Mouse (Mus musculus) CH12.LX (cell line): ENCODE data around the gene Lpin1. TPM values are rescaled to one million over a fixed set of nuclear protein-coding genes. Genes with fewer than 3 reads are reported as not detected.

Source experiments
- DNase-seq: peaks from one replicate; pipeline ENCODE4 v3.0.0-alpha.2; 2013; ENCODE audit errors: extremely low read depth
- H3K27ac ChIP-seq: 2 replicates; pipeline ENCODE4 v1.5.1; 2012; ENCODE audit warnings: low read depth, mild to moderate bottlenecking, control low read depth, moderate library complexity; ENCODE audit not compliant: insufficient read depth
- H3K27me3 ChIP-seq: replicated peaks from 2 replicates; pipeline ENCODE3; 2012; ENCODE audit warnings: inconsistent platforms
- H3K36me3 ChIP-seq, 2 experiments: replicated peaks in 1 of 2; 2 replicates each; pipeline versions ENCODE3 to v1.6.1; 2012; ENCODE audit warnings: inconsistent platforms in 1 of 2, low read length in 1 of 2, mild to moderate bottlenecking in 1 of 2, mixed read lengths in 1 of 2, moderate library complexity in 1 of 2; ENCODE audit not compliant: control insufficient read depth in 1 of 2, insufficient read depth in 1 of 2
- H3K4me1 ChIP-seq, 2 experiments: 2 replicates each; pipeline ENCODE4 v1.6.1; 2012; ENCODE audit warnings: inconsistent platforms in 1 of 2, moderate library complexity in 1 of 2; ENCODE audit not compliant: insufficient read depth in 2 of 2, control insufficient read depth in 1 of 2
- H3K4me2 ChIP-seq: 2 replicates; pipeline ENCODE4 v1.6.1; 2012; ENCODE audit warnings: low read depth, mild to moderate bottlenecking, control low read depth; ENCODE audit not compliant: poor library complexity, insufficient read depth, severe bottlenecking
- H3K4me3 ChIP-seq, 3 experiments: fragments of 150-350 bp in 1 of 3; sonication (generic) in 1 of 3; replicated peaks in 1 of 3; 2 replicates each; pipeline versions ENCODE3 to v1.5.1; 2011 to 2012; ENCODE audit warnings: low read depth in 2 of 3, low read length in 2 of 3, mild to moderate bottlenecking in 2 of 3, moderate library complexity in 2 of 3, control low read depth in 1 of 3, improper control_type of control experiment in 1 of 3, inconsistent platforms in 1 of 3, mixed read lengths in 1 of 3; ENCODE audit not compliant: poor library complexity in 1 of 3
- H3K79me2 ChIP-seq: replicated peaks from 2 replicates; pipeline ENCODE4 v1.6.1; 2012; ENCODE audit warnings: mild to moderate bottlenecking, moderate library complexity; ENCODE audit not compliant: control insufficient read depth, poor library complexity, insufficient read depth, severe bottlenecking; ENCODE audit errors: extremely low read depth
- H3K9ac ChIP-seq: 2 replicates; pipeline ENCODE4 v1.6.1; 2012; ENCODE audit warnings: low read depth, mild to moderate bottlenecking, control low read depth, moderate library complexity; ENCODE audit not compliant: insufficient read depth
- H3K9me3 ChIP-seq: replicated peaks from 2 replicates; pipeline ENCODE3; 2012; ENCODE audit warnings: low read length, inconsistent platforms, mixed read lengths
- CHD1 ChIP-seq: IDR thresholded peaks from 2 replicates; pipeline ENCODE4 v1.6.1; 2012; ENCODE audit warnings: low read depth, low read length, improper control_type of control experiment, inconsistent platforms
- CHD2 ChIP-seq: IDR thresholded peaks from 2 replicates; pipeline ENCODE4 v1.6.1; 2011; ENCODE audit warnings: low read length, improper control_type of control experiment
- E2F4 ChIP-seq: IDR thresholded peaks from 2 replicates; pipeline ENCODE4 v1.6.1; 2011; ENCODE audit warnings: low read depth, low read length, improper control_type of control experiment; ENCODE audit not compliant: insufficient replicate concordance
- ELF1 ChIP-seq: IDR thresholded peaks from 2 replicates; pipeline ENCODE4 v1.6.1; 2014; ENCODE audit warnings: low read depth, mild to moderate bottlenecking, inconsistent platforms, low read length, improper control_type of control experiment
- ETS1 ChIP-seq: conservative IDR thresholded peaks from 2 replicates; pipeline ENCODE4 v1.6.1; 2012; ENCODE audit warnings: low read depth, mild to moderate bottlenecking, inconsistent platforms, low read length, improper control_type of control experiment, moderate library complexity
- GABPA ChIP-seq: IDR thresholded peaks from 2 replicates; pipeline ENCODE4 v1.6.1; 2012; ENCODE audit warnings: low read depth, low read length, improper control_type of control experiment, inconsistent platforms; ENCODE audit not compliant: insufficient replicate concordance
- IRF4 ChIP-seq: IDR thresholded peaks from 2 replicates; pipeline ENCODE4 v1.6.1; 2014; ENCODE audit warnings: low read depth, mild to moderate bottlenecking, inconsistent platforms, low read length, improper control_type of control experiment
- JUN ChIP-seq: IDR thresholded peaks from 2 replicates; pipeline ENCODE4 v1.6.1; 2011; ENCODE audit warnings: low read depth, mild to moderate bottlenecking, low read length, improper control_type of control experiment, moderate library complexity; ENCODE audit not compliant: insufficient read depth
- MAFK ChIP-seq: IDR thresholded peaks from 2 replicates; pipeline ENCODE4 v1.6.1; 2011; ENCODE audit warnings: low read length, improper control_type of control experiment; ENCODE audit not compliant: insufficient replicate concordance
- MAX ChIP-seq: IDR thresholded peaks from 2 replicates; pipeline ENCODE4 v1.6.1; 2011; ENCODE audit warnings: low read length, improper control_type of control experiment
- MAZ ChIP-seq: IDR thresholded peaks from 2 replicates; pipeline ENCODE4 v1.6.1; 2012; ENCODE audit warnings: low read depth, mild to moderate bottlenecking, inconsistent platforms, low read length, improper control_type of control experiment, moderate library complexity
- MXI1 ChIP-seq: IDR thresholded peaks from 2 replicates; pipeline ENCODE4 v1.6.1; 2011; ENCODE audit warnings: mild to moderate bottlenecking, low read depth, low read length, improper control_type of control experiment
- MYC ChIP-seq: IDR thresholded peaks from 2 replicates; pipeline ENCODE4 v1.6.1; 2011; ENCODE audit warnings: low read depth, mild to moderate bottlenecking, improper control_type of control experiment, low read length
- NELFE ChIP-seq: IDR thresholded peaks from 2 replicates; pipeline ENCODE4 v1.6.1; 2011; ENCODE audit warnings: low read depth, low read length, improper control_type of control experiment
- NRF1 ChIP-seq: IDR thresholded peaks from 2 replicates; pipeline ENCODE4 v1.6.1; 2014; ENCODE audit warnings: low read depth, mild to moderate bottlenecking, inconsistent platforms, low read length, improper control_type of control experiment, moderate library complexity
- PAX5 ChIP-seq: IDR thresholded peaks from 2 replicates; pipeline ENCODE4 v1.6.1; 2012; ENCODE audit warnings: low read length, inconsistent platforms, mixed read lengths
- POLR2A ChIP-seq: IDR thresholded peaks from 2 replicates; pipeline ENCODE4 v1.6.1; 2011; ENCODE audit warnings: low read depth, mild to moderate bottlenecking, improper control_type of control experiment, low read length
- POLR2AphosphoS2 ChIP-seq: IDR thresholded peaks from 2 replicates; pipeline ENCODE4 v1.6.1; 2011; ENCODE audit warnings: low read depth, low read length, improper control_type of control experiment
- RCOR1 ChIP-seq: conservative IDR thresholded peaks from 2 replicates; pipeline ENCODE4 v1.6.1; 2012; ENCODE audit warnings: low read depth, mild to moderate bottlenecking, inconsistent platforms, low read length, improper control_type of control experiment
- SIN3A ChIP-seq: IDR thresholded peaks from 2 replicates; pipeline ENCODE4 v1.6.1; 2012; ENCODE audit warnings: low read length, improper control_type of control experiment, inconsistent platforms
- SMC3 ChIP-seq: IDR thresholded peaks from 2 replicates; pipeline ENCODE4 v1.6.1; 2011; ENCODE audit warnings: low read depth, low read length, improper control_type of control experiment
- TBP ChIP-seq: conservative IDR thresholded peaks from 2 replicates; pipeline ENCODE4 v1.6.1; 2011; ENCODE audit warnings: low read depth, low read length, improper control_type of control experiment
- TCF12 ChIP-seq: IDR thresholded peaks from 2 replicates; pipeline ENCODE4 v1.6.1; 2014; ENCODE audit warnings: low read depth, mild to moderate bottlenecking, inconsistent platforms, low read length, improper control_type of control experiment
- ZKSCAN1 ChIP-seq: IDR thresholded peaks from 2 replicates; pipeline ENCODE4 v1.6.1; 2012; ENCODE audit warnings: low read depth, inconsistent platforms, low read length, improper control_type of control experiment, borderline replicate concordance
- ZNF384 ChIP-seq: IDR thresholded peaks from 2 replicates; pipeline ENCODE4 v1.6.1; 2012; ENCODE audit warnings: low read depth, low read length, improper control_type of control experiment, inconsistent platforms
- dilution Hi-C: fragments of 300-500 bp; cut with MboI; formaldehyde crosslinking; loops from 2 replicates; pipeline ENCODE4 v1.14.3; 2020; ENCODE audit warnings: low sequenced_read_pairs; ENCODE audit not compliant: extremely low pct_unique_long_range_greater_than_20kb, extremely low pct_ligation_motif_present
- in situ Hi-C: fragments of 300-500 bp; cut with MboI; formaldehyde crosslinking; loops from 3 replicates; pipeline ENCODE4 v1.14.3; 2019; ENCODE audit warnings: low sequenced_read_pairs, low pct_ligation_motif_present, low pct_unique_long_range_greater_than_20kb, mixed read lengths
- polyA plus RNA-seq: library from polyadenylated mRNA; unstranded; fragments of >175 nt; gene quantifications from 2 replicates; pipeline ENCODE4 v1.2.1, GENCODE M21; 2012; ENCODE audit warnings: low read depth; ENCODE audit not compliant: insufficient read length
- total RNA-seq, 2 experiments: library from RNA; depleted of rRNA; stranded (reverse); fragments of 300-350 nt in 1 of 2; fragments of >200 nt in 1 of 2; gene quantifications; 2 replicates each; pipeline ENCODE4 v1.2.3; 2012 to 2014

Gene Lpin1
- total and polyA plus RNA-seq, 3 experiments: 6.1 to 7.5 (median 6.7) TPM

GRCm38 (mm10) chr12:16630152-16630865 lies 19.5 kb upstream of the Lpin1 start:
- dilution Hi-C loops: no loop called here
- in situ Hi-C loops: loop anchor here (5.0 kb wide), 1 partner anchor 63 kb away; no protein-coding TSS in a partner anchor
- no peaks in the 10 kb centered on the region for H3K27me3 ChIP-seq
- H3K27ac ChIP-seq: no peak overlapping the region
- H3K9ac ChIP-seq: no peak overlapping the region
- peaks cover 5 to 21% of the 10 kb centered on the region in 2 experiments; a peak in 2 of 4 replicates for H3K4me1 ChIP-seq
- no peak for DNase-seq
- no peak for TF ChIP-seq JUN
- TF ChIP-seq SIN3A: no peak
- no peak for TF ChIP-seq SMC3
- TF ChIP-seq MAFK: no peak
- no peak for TF ChIP-seq NELFE
- no peak for TF ChIP-seq RCOR1
- no peak for TF ChIP-seq MAX
- TF ChIP-seq ZNF384: no peak
- TF ChIP-seq TCF12: no peak
- no peak for TF ChIP-seq E2F4
- TF ChIP-seq ELF1: no peak
- no peak for TF ChIP-seq CHD2
- TF ChIP-seq, all 38 proteins: peak for 0
- Histone ChIP-seq H3K4me2 (no peak overlapping the region), H3K4me3 (no peak overlapping the region), H3K36me3 (no peaks in the 10 kb centered on the region), H3K79me2 (no peaks in the 10 kb centered on the region), H3K9me3 (no peaks in the 10 kb centered on the region)

DNA sequence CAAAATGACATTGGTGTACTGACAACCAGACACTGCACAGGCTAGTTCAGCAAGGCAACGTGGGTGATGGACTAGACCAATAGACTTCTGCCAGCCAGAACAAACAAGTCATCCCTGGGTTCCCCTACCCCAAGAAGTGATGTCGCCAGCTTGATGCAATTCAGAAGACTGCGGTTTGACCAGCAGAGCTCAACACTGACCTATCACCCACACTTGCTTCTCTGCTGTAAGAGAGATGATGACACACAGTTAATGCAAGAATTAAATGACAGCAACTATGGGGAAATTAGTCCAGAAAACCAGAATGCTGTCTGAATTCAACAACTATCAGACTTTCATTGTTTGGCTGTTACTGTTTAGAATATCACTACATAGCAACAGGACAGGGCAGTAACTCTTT lies 9.5 kb upstream of the Lpin1 start:
- in situ Hi-C loops (no loop called here), dilution Hi-C loops (no loop called here)
- Histone ChIP-seq H3K36me3 (no peaks in the 10 kb centered on the region), H3K4me1 (no peaks in the 10 kb centered on the region), H3K79me2 (no peaks in the 10 kb centered on the region), H3K4me3 (no peak overlapping the region), H3K9ac (no peak overlapping the region), H3K4me2 (no peak overlapping the region), H3K27me3 (no peaks in the 10 kb centered on the region), H3K9me3 (no peaks in the 10 kb centered on the region), H3K27ac (no peak overlapping the region)
- DNase-seq: no peak
- no peak for TF ChIP-seq MXI1
- no peak for TF ChIP-seq IRF4
- TF ChIP-seq JUN: no peak
- no peak for TF ChIP-seq PAX5
- TF ChIP-seq MAFK: no peak
- TF ChIP-seq GABPA: no peak
- TF ChIP-seq POLR2A: no peak
- TF ChIP-seq CHD1: no peak
- TF ChIP-seq MAX: no peak
- TF ChIP-seq RCOR1: no peak
- no peak for TF ChIP-seq SMC3
- no peak for TF ChIP-seq E2F4
- no peak for TF ChIP-seq POLR2AphosphoS2
- TF ChIP-seq CHD2: no peak
- TF ChIP-seq ETS1: no peak
- TF ChIP-seq MYC: no peak
- no peak for TF ChIP-seq TBP
- no peak for TF ChIP-seq MAZ
- TF ChIP-seq ZKSCAN1: no peak
- TF ChIP-seq NRF1: no peak
